Mouse (Mus musculus) lung, embryonic 16.5 days (tissue): ENCODE results near the gene Acad11. TPM values are rescaled to one million over a fixed set of nuclear protein-coding genes. Genes with fewer than 3 reads are reported as not detected.

Experiments used
- ATAC-seq: fragments of 200-750 bp; cut with Nextera tagmentation; 2 replicates; pipeline ENCODE4 v1.8.0; 2017; ENCODE audit warnings: low read depth, mild to moderate bottlenecking, moderate library complexity
- H3K27ac ChIP-seq: fragments of 300-500 bp; sonication (generic); 2 replicates; pipeline ENCODE4 v1.5.1; 2014; ENCODE audit warnings: mild to moderate bottlenecking, control low read depth, low read length
- H3K27me3 ChIP-seq: fragments of 300-500 bp; sonication (generic); 2 replicates; pipeline ENCODE4 v1.6.1; 2014; ENCODE audit warnings: low read depth, low read length, mixed read lengths; ENCODE audit not compliant: control insufficient read depth, insufficient read depth
- H3K36me3 ChIP-seq: fragments of 300-500 bp; sonication (generic); 2 replicates; pipeline ENCODE4 v1.6.1; 2014; ENCODE audit warnings: low read length; ENCODE audit not compliant: control insufficient read depth, insufficient read depth
- H3K4me1 ChIP-seq: fragments of 300-500 bp; sonication (generic); replicated peaks from 2 replicates; pipeline ENCODE4 v1.6.1; 2014; ENCODE audit warnings: low read length, mixed read lengths; ENCODE audit not compliant: control insufficient read depth, insufficient read depth
- H3K4me2 ChIP-seq: fragments of 300-500 bp; sonication (generic); 2 replicates; pipeline ENCODE4 v1.6.1; 2014; ENCODE audit warnings: low read depth, low read length, control low read depth
- H3K4me3 ChIP-seq: fragments of 300-500 bp; sonication (generic); 2 replicates; pipeline ENCODE4 v1.5.1; 2014; ENCODE audit warnings: mild to moderate bottlenecking, low read length, control low read depth
- H3K9ac ChIP-seq: fragments of 300-500 bp; sonication (generic); 2 replicates; pipeline ENCODE4 v1.6.1; 2014; ENCODE audit warnings: low read length, control low read depth
- H3K9me3 ChIP-seq: fragments of 300-500 bp; sonication (generic); 2 replicates; pipeline ENCODE4 v1.6.1; 2016; ENCODE audit warnings: low read length; ENCODE audit not compliant: control insufficient read depth
- WGBS: fragments of 180-500 bp; shearing (Covaris S2); extraction: QIAGEN DNeasy Blood & Tissue Kit; methylation state at CpG from one replicate; pipeline ENCODE4 v1.1.7; 2014; 5-methylcytosine and 5-hydroxymethylcytosine counted together
- polyA plus RNA-seq: library from polyadenylated mRNA; unstranded; fragments of >200 nt; fragmentation: Nextera tagmentation; extraction: Ambion mirVana; gene quantifications from 2 replicates; pipeline ENCODE4 v1.2.1, GENCODE M21; 2015

Gene Acad11
- polyA plus RNA-seq, 1 experiment from 2014 or later = 12.6 TPM

- ATAC-seq = no peak
- no peak overlapping the region for H3K4me2 ChIP-seq
- H3K36me3 ChIP-seq = peaks cover 42% of the 10 kb centered on the region
- H3K4me1 ChIP-seq = no peaks in the 10 kb centered on the region
- no peak overlapping the region for H3K4me3 ChIP-seq
- no peak overlapping the region for H3K9ac ChIP-seq
- WGBS = 91% methylated on average over 7 of the region's 7 CpGs
- H3K27ac ChIP-seq = no peak overlapping the region
- H3K27me3 ChIP-seq = no peaks in the 10 kb centered on the region
- no peaks in the 10 kb centered on the region for H3K9me3 ChIP-seq
Observed at GRCm38 (mm10) chr9:104152121-104152520, 88.9 kb downstream of the Acad11 start.

- WGBS = 92% methylated on average over 14 of the region's 14 CpGs
- no peak overlapping the region for H3K9ac ChIP-seq
- peaks cover 54% of the 10 kb centered on the region for H3K36me3 ChIP-seq
- no peak overlapping the region for H3K4me2 ChIP-seq
- H3K4me1 ChIP-seq = no peaks in the 10 kb centered on the region
- no peaks in the 10 kb centered on the region for H3K27me3 ChIP-seq
- no peaks in the 10 kb centered on the region for H3K9me3 ChIP-seq
- ATAC-seq = no peak
- H3K27ac ChIP-seq = no peak overlapping the region
- H3K4me3 ChIP-seq = no peak overlapping the region
Observed at GRCm38 (mm10) chr9:104155100-104155715, 92.0 kb downstream of the Acad11 start.

GRCm38 (mm10) chr9:104156506-104156905, 93.3 kb downstream of the Acad11 start:
- 94% methylated on average over 8 of the region's 8 CpGs for WGBS
- ATAC-seq = no peak
- H3K36me3 ChIP-seq = peaks cover 55% of the 10 kb centered on the region
- H3K9ac ChIP-seq = no peak overlapping the region
- no peak overlapping the region for H3K27ac ChIP-seq
- H3K4me2 ChIP-seq = no peak overlapping the region
- no peaks in the 10 kb centered on the region for H3K27me3 ChIP-seq
- no peaks in the 10 kb centered on the region for H3K4me1 ChIP-seq
- H3K4me3 ChIP-seq = no peak overlapping the region
- no peaks in the 10 kb centered on the region for H3K9me3 ChIP-seq

- H3K4me3 ChIP-seq = no peak overlapping the region
- H3K4me2 ChIP-seq = no peak overlapping the region
- WGBS = 92% methylated on average over 7 of the region's 7 CpGs
- no peaks in the 10 kb centered on the region for H3K4me1 ChIP-seq
- H3K27ac ChIP-seq = no peak overlapping the region
- peaks cover 62% of the 10 kb centered on the region for H3K36me3 ChIP-seq
- no peak overlapping the region for H3K9ac ChIP-seq
- H3K9me3 ChIP-seq = no peaks in the 10 kb centered on the region
- no peaks in the 10 kb centered on the region for H3K27me3 ChIP-seq
- ATAC-seq = no peak
Observed at GRCm38 (mm10) chr9:104157291-104157690, 94.1 kb downstream of the Acad11 start.

- no peak for ATAC-seq
- 69% methylated on average over 7 of the region's 7 CpGs for WGBS
- no peaks in the 10 kb centered on the region for H3K27me3 ChIP-seq
- H3K9me3 ChIP-seq = no peaks in the 10 kb centered on the region
- no peak overlapping the region for H3K27ac ChIP-seq
- H3K4me1 ChIP-seq = no peaks in the 10 kb centered on the region
- H3K36me3 ChIP-seq = peaks cover 46% of the 10 kb centered on the region
- H3K4me2 ChIP-seq = no peak overlapping the region
- no peak overlapping the region for H3K4me3 ChIP-seq
- H3K9ac ChIP-seq = no peak overlapping the region
Observed at GRCm38 (mm10) chr9:104161117-104161516, 97.9 kb downstream of the Acad11 start.

- no peak for ATAC-seq
- Histone ChIP-seq H3K9me3 (no peaks in the 10 kb centered on the region), H3K4me2 (no peak overlapping the region), H3K27me3 (no peaks in the 10 kb centered on the region), H3K4me1 (no peaks in the 10 kb centered on the region), H3K27ac (no peak overlapping the region), H3K4me3 (no peak overlapping the region), H3K9ac (no peak overlapping the region), H3K36me3 (peaks cover 44% of the 10 kb centered on the region)
- WGBS = 85% methylated on average over 5 of the region's 5 CpGs
Observed at GRCm38 (mm10) chr9:104164194-104164593, 101.0 kb downstream of the Acad11 start.

- no peak for ATAC-seq
- 88% methylated on average over 5 of the region's 5 CpGs for WGBS
- H3K9me3 ChIP-seq = no peaks in the 10 kb centered on the region
Observed at GRCm38 (mm10) chr9:104165926-104166325, 102.7 kb downstream of the Acad11 start.

GRCm38 (mm10) chr9:104169986-104170385, 106.8 kb downstream of the Acad11 start:
- H3K36me3 ChIP-seq = peaks cover 32% of the 10 kb centered on the region
- no peaks in the 10 kb centered on the region for H3K27me3 ChIP-seq
- H3K4me3 ChIP-seq = no peak overlapping the region

More at GRCm38 (mm10) chr9:104165926-104166325, 102.7 kb downstream of the Acad11 start:
- no peak overlapping the region for H3K27ac ChIP-seq
- no peak overlapping the region for H3K9ac ChIP-seq
- no peak overlapping the region for H3K4me2 ChIP-seq
- no peaks in the 10 kb centered on the region for H3K4me1 ChIP-seq
- no peak overlapping the region for H3K4me3 ChIP-seq
- peaks cover 38% of the 10 kb centered on the region for H3K36me3 ChIP-seq
- H3K27me3 ChIP-seq = no peaks in the 10 kb centered on the region

GRCm38 (mm10) chr9:104171651-104172050, 108.5 kb downstream of the Acad11 start:
- peaks cover 34% of the 10 kb centered on the region for H3K36me3 ChIP-seq
- no peak overlapping the region for H3K9ac ChIP-seq
- H3K4me3 ChIP-seq = no peak overlapping the region
- H3K27me3 ChIP-seq = no peaks in the 10 kb centered on the region
- no peaks in the 10 kb centered on the region for H3K4me1 ChIP-seq
- no peak overlapping the region for H3K27ac ChIP-seq
- no peak overlapping the region for H3K4me2 ChIP-seq
- ATAC-seq = no peak
- 81% methylated on average over 6 of the region's 6 CpGs for WGBS
- H3K9me3 ChIP-seq = no peaks in the 10 kb centered on the region

More at GRCm38 (mm10) chr9:104169986-104170385, 106.8 kb downstream of the Acad11 start:
- WGBS = 87% methylated on average over 10 of the region's 10 CpGs
- Histone ChIP-seq H3K27ac (no peak overlapping the region), H3K4me2 (no peak overlapping the region), H3K9me3 (no peaks in the 10 kb centered on the region), H3K9ac (no peak overlapping the region), H3K4me1 (no peaks in the 10 kb centered on the region)
- no peak for ATAC-seq

GRCm38 (mm10) chr9:104172342-104172741, 109.2 kb downstream of the Acad11 start:
- Histone ChIP-seq H3K4me3 (no peak overlapping the region), H3K27me3 (no peaks in the 10 kb centered on the region), H3K9me3 (no peaks in the 10 kb centered on the region), H3K4me2 (no peak overlapping the region), H3K27ac (no peak overlapping the region), H3K4me1 (no peaks in the 10 kb centered on the region), H3K36me3 (peaks cover 33% of the 10 kb centered on the region), H3K9ac (no peak overlapping the region)
- WGBS = 68% methylated on average over 6 of the region's 6 CpGs
- no peak for ATAC-seq
